Mouse (Mus musculus) T-helper 17 cell (primary cell): ENCODE results near the gene Hmgb4.

Experiments
- in situ Hi-C, 2 experiments: fragments of 300-600 bp; cut with MboI, MseI; formaldehyde crosslinking; loops; 1 replicate in 1 of 2; 2 replicates in 1 of 2; pipeline ENCODE4 v1.15.1; 2025; ENCODE audit warnings: high pct_unique_total_duplicates in 2 of 2

The Hmgb4 gene

GRCm38 (mm10) chr4:128227377-128228316 lies 33.1 kb downstream of the Hmgb4 start:
- in situ Hi-C loops = no loop called here

- in situ Hi-C loops = no loop called here
Measured at GRCm38 (mm10) chr4:128224453-128224852, 36.3 kb downstream of the Hmgb4 start.

- in situ Hi-C loops = no loop called here
Measured at GRCm38 (mm10) chr4:128217991-128218595, 42.7 kb downstream of the Hmgb4 start.
